Comparison of ENCODE assay signal across 24 mouse cellular contexts in the genomic region with DNA sequence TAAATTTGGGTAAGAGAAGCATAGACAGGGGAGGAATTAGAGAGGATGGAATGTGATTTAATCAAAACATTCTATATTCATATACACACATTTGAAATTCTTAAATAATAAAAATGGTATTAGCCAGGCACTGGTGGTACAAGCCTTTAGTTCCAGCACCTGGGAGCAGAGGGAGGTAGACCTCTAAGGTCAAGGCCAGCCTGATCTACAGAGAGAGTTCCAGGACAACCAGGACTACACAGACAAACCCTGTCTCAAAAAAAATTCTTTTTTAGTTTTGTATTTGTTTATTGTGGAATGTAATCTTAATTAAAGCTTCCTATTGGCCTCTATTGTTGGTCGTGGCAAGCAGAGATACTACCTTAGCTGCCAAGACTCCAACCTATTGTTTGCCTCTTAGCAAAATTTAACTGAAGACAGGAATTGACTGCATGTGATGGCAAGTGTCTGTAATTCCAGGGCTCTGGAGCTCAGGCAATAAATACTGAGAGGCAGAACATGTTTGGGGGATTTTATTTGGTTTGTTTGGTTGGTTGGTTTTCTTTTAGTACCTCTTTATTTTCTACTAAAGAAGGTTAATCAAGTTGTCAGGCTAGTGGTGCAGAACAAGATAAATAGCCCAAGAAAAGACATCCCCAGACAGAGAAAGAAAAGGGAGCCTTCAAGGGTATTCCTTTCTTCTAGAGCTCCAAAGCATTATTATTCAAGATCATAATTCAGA.
A peak's percentile ranks its signal among the peaks of the same experiment; 100 is the strongest.
DNase-seq lines count a peak whose midpoint lies in the region; ATAC-seq lines count a peak whose summit lies in the region.
"Had no signal": no experiment of that assay in that cellular context is flagged by ENCODE, and none has a peak within 500 bp of the region (broad histone marks: within the 10 kb centered on the region; RNA-seq: fewer than 3 reads in every experiment).

No protein-coding gene starts in this region.

- no peak overlapping the region for H3K4me2 ChIP-seq in kidney, embryonic 14.5 days (replicated peaks; ENCODE audit: low read depth, low read length)
- no peak overlapping the region for H3K4me2 ChIP-seq in kidney, embryonic 16.5 days (replicated peaks; ENCODE audit: low read depth, low read length)
- H3K4me2 ChIP-seq in neural tube, embryonic 11.5 days (ENCODE audit: low read depth): no peak overlapping the region
- no peak overlapping the region for H3K4me2 ChIP-seq in neural tube, embryonic 15.5 days
- H3K4me2 ChIP-seq: embryonic facial prominence, embryonic 12.5 days; forebrain, embryonic 13.5 days; forebrain, embryonic 15.5 days had no signal

- ATAC-seq in kidney, embryonic 14.5 days (ENCODE audit: low FRiP score, low TSS enrichment): peak; percentile 82; the same call in 1 of the 2 replicates
- ATAC-seq in kidney, embryonic 16.5 days (ENCODE audit: low FRiP score, low TSS enrichment): peak; percentile 84
- peak; percentile 27; the same call in 1 of the 2 replicates for ATAC-seq in neural tube, embryonic 11.5 days (ENCODE audit: insufficient read depth, low FRiP score, low TSS enrichment)
- no peak for ATAC-seq in neural tube, embryonic 15.5 days (ENCODE audit: low FRiP score)
- ATAC-seq: activated CD4-positive, CD25-positive, alpha-beta regulatory T cell, adult 4 months; CD4-positive, CD25-positive, alpha-beta regulatory T cell, adult 4 months; forebrain, embryonic 13.5 days; forebrain, embryonic 15.5 days; Patski had no signal

- no peak for DNase-seq in kidney, adult 8-10 months
- no peak for DNase-seq in kidney, postnatal 10 days
- no peak for DNase-seq in neural tube, embryonic 11.5 days (ENCODE audit: low spot score)
- DNase-seq: adrenal gland, adult 8-10 months; adrenal gland, postnatal 14 days; adrenal gland, postnatal 36 days; B cell, adult 2 months; cerebellum, adult 11-12 months; cerebellum, adult 2 months; cerebellum, adult 9-10 months; cerebellum, postnatal 10 days; cerebellum, postnatal 25 days had no signal

- no peak overlapping the region for H3K9ac ChIP-seq in kidney, embryonic 14.5 days (ENCODE audit: low read depth, low read length)
- no peak overlapping the region for H3K9ac ChIP-seq in kidney, embryonic 16.5 days (replicated peaks; ENCODE audit: low read length)
- H3K9ac ChIP-seq in neural tube, embryonic 11.5 days (ENCODE audit: low read length): no peak overlapping the region
- no peak overlapping the region for H3K9ac ChIP-seq in neural tube, embryonic 15.5 days (replicated peaks)
- H3K9ac ChIP-seq: embryonic facial prominence, embryonic 12.5 days; forebrain, embryonic 13.5 days; forebrain, embryonic 15.5 days had no signal

- H3K9me3 ChIP-seq in kidney, embryonic 14.5 days (ENCODE audit: control insufficient read depth, low read length): no peaks in the 10 kb centered on the region
- no peaks in the 10 kb centered on the region for H3K9me3 ChIP-seq in kidney, embryonic 16.5 days (ENCODE audit: low read length)
- no peaks in the 10 kb centered on the region for H3K9me3 ChIP-seq in neural tube, embryonic 11.5 days (ENCODE audit: control insufficient read depth, low read length)
- H3K9me3 ChIP-seq in neural tube, embryonic 15.5 days (replicated peaks): no peaks in the 10 kb centered on the region
- H3K9me3 ChIP-seq: embryonic facial prominence, embryonic 10.5 days; embryonic facial prominence, embryonic 12.5 days; forebrain, embryonic 13.5 days; forebrain, embryonic 15.5 days; G1E had no signal

- H3K4me3 ChIP-seq in kidney, embryonic 14.5 days (ENCODE audit: low read length): no peak overlapping the region
- H3K4me3 ChIP-seq in kidney, embryonic 16.5 days (ENCODE audit: low read length): no peak overlapping the region
- H3K4me3 ChIP-seq in neural tube, embryonic 11.5 days (ENCODE audit: low read depth, low read length): no peak overlapping the region
- H3K4me3 ChIP-seq in neural tube, embryonic 15.5 days (replicated peaks): no peak overlapping the region
- H3K4me3 ChIP-seq: embryonic facial prominence, embryonic 10.5 days; embryonic facial prominence, embryonic 12.5 days; forebrain, embryonic 13.5 days; forebrain, embryonic 15.5 days had no signal

- H3K27ac ChIP-seq in kidney, embryonic 14.5 days (ENCODE audit: low read depth, low read length): no peak overlapping the region
- peak overlapping the region; percentile 58 for H3K27ac ChIP-seq in kidney, embryonic 16.5 days (ENCODE audit: low read length)
- H3K27ac ChIP-seq in neural tube, embryonic 11.5 days (ENCODE audit: low read depth, low read length): no peak overlapping the region
- no peak overlapping the region for H3K27ac ChIP-seq in neural tube, embryonic 15.5 days (replicated peaks)
- H3K27ac ChIP-seq: embryonic facial prominence, embryonic 10.5 days; embryonic facial prominence, embryonic 12.5 days; forebrain, embryonic 13.5 days; forebrain, embryonic 15.5 days had no signal

- H3K27me3 ChIP-seq in kidney, embryonic 14.5 days (ENCODE audit: control insufficient read depth, insufficient read depth, low read length): no peaks in the 10 kb centered on the region
- no peaks in the 10 kb centered on the region for H3K27me3 ChIP-seq in kidney, embryonic 16.5 days (ENCODE audit: insufficient read depth, low read length)
- no peaks in the 10 kb centered on the region for H3K27me3 ChIP-seq in neural tube, embryonic 11.5 days (ENCODE audit: control insufficient read depth, insufficient read depth, low read length)
- H3K27me3 ChIP-seq in neural tube, embryonic 15.5 days (replicated peaks): no peaks in the 10 kb centered on the region
- H3K27me3 ChIP-seq: CH12.LX; embryonic facial prominence, embryonic 12.5 days; forebrain, embryonic 13.5 days; forebrain, embryonic 15.5 days had no signal

- 59% methylated on average over 1 of the region's 1 CpGs for WGBS in kidney, embryonic 14.5 days
- 36% methylated on average over 1 of the region's 1 CpGs for WGBS in kidney, embryonic 16.5 days
- 45% methylated on average over 1 of the region's 1 CpGs for WGBS in neural tube, embryonic 11.5 days
- WGBS in neural tube, embryonic 15.5 days: 16% methylated on average over 1 of the region's 1 CpGs

- H3K4me1 ChIP-seq in kidney, embryonic 14.5 days (ENCODE audit: control insufficient read depth, insufficient read depth, low read length): no peaks in the 10 kb centered on the region
- H3K4me1 ChIP-seq in kidney, embryonic 16.5 days (ENCODE audit: insufficient read depth, low read length): no peaks in the 10 kb centered on the region
- H3K4me1 ChIP-seq in neural tube, embryonic 11.5 days (ENCODE audit: control insufficient read depth, insufficient read depth, low read length): no peaks in the 10 kb centered on the region
- H3K4me1 ChIP-seq in neural tube, embryonic 15.5 days: no peaks in the 10 kb centered on the region
- H3K4me1 ChIP-seq: embryonic facial prominence, embryonic 10.5 days; embryonic facial prominence, embryonic 12.5 days; forebrain, embryonic 13.5 days; forebrain, embryonic 15.5 days had no signal

- H3K36me3 ChIP-seq in kidney, embryonic 14.5 days (ENCODE audit: control insufficient read depth, insufficient read depth, low read length): no peaks in the 10 kb centered on the region
- H3K36me3 ChIP-seq in kidney, embryonic 16.5 days (ENCODE audit: insufficient read depth, low read length): no peaks in the 10 kb centered on the region
- no peaks in the 10 kb centered on the region for H3K36me3 ChIP-seq in neural tube, embryonic 11.5 days (ENCODE audit: control insufficient read depth, insufficient read depth, low read length)
- peaks cover 8% of the 10 kb centered on the region; the same call in 1 of the 2 replicates for H3K36me3 ChIP-seq in neural tube, embryonic 15.5 days
- H3K36me3 ChIP-seq: embryonic facial prominence, embryonic 10.5 days; embryonic facial prominence, embryonic 12.5 days; G1E had no signal
